Mouse (Mus musculus): ENCODE measurements around the gene Tmem39a. TPM values are rescaled to one million over a fixed set of nuclear protein-coding genes. Genes with fewer than 3 reads are reported as not detected.

Gene Tmem39a
- total and polyA plus RNA-seq, 3 experiments: 38.1 to 352 (median 116) TPM

DNA sequence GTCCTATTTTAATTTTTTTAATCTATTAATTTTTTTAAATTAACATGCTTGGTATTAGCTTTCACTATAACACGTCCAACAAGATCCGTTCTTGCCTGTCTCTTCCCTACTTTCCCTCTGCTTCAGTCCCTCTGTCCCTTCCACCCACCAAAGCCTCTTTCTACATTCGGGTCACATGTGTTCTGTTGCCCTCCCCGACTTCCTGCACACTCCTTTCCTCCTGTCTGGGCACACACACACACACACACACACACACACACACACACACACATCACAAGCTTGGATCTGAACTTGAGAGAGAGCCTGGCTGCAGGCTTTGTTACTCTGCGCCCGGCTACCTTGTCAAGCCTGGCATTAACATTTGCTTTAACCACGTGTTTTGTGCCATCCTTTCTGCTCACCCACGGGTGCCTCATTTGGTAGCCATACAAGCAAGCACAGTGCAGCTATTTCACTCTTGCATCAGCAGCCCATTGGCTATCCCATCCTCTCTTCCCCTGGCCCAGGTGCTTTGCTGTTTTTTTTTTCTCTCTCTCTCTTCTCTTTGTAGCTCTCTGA, 77.4 kb downstream of the Tmem39a start:
- H3K27ac ChIP-seq (ENCODE audit: control insufficient read depth, low read depth, low read length): no peak overlapping the region
- no peak overlapping the region for H3K9ac ChIP-seq (ENCODE audit: control insufficient read depth, low read depth, low read length, poor library complexity, severe bottlenecking)
- H3K4me3 ChIP-seq (ENCODE audit: control insufficient read depth in 1 of 2, insufficient read depth in 1 of 2, low read depth in 2 of 2, low read length in 2 of 2): no peak overlapping the region

DNA sequence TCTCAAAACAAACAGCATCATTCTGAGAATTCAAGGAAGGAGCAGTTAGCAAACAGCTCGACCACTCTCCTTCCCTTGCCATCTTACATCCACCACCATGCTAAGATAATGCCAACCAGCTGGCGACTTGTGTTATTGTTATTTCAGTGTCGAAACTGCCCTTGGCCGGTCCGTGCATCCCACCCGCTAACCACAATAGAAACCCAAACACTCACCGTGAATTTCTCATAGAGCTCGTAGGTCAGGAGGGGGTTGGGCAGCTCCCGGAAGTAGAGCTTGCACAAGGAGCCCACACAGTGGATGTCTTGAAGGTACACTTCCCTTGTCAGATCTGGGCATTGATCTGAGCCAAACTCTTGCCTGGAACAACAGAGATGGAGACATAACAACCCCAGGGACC, 78.2 kb downstream of the Tmem39a start:
- Histone ChIP-seq H3K36me3 (ENCODE audit: control insufficient read depth in 1 of 2, insufficient read depth in 2 of 2, low read length in 2 of 2) (no peaks in the 10 kb centered on the region), H3K4me1 (ENCODE audit: control insufficient read depth in 1 of 2, insufficient read depth in 2 of 2, low read length in 2 of 2) (no peaks in the 10 kb centered on the region; a peak in 1 of 4 replicates), H3K9me3 (replicated peaks; ENCODE audit: insufficient read depth, low read length) (no peaks in the 10 kb centered on the region), H3K79me2 (ENCODE audit: control insufficient read depth, insufficient read depth, low read length, poor library complexity) (no peaks in the 10 kb centered on the region), H3K9ac (ENCODE audit: control insufficient read depth, low read depth, low read length, poor library complexity, severe bottlenecking) (no peak overlapping the region), H3K4me3 (ENCODE audit: control insufficient read depth in 1 of 2, insufficient read depth in 1 of 2, low read depth in 2 of 2, low read length in 2 of 2) (no peak overlapping the region), H3K27me3 (ENCODE audit: control insufficient read depth in 1 of 2, insufficient read depth in 2 of 2, low read length in 2 of 2) (peaks cover 3 to 4% of the 10 kb centered on the region in 2 experiments; a peak in 2 of 4 replicates), H3K27ac (ENCODE audit: control insufficient read depth, low read depth, low read length) (no peak overlapping the region)
- no peak for TF ChIP-seq ZKSCAN1 (IDR thresholded peaks at IDR 0.05; ENCODE audit: low read depth, low read length)
- no peak for TF ChIP-seq KAT2A (conservative IDR thresholded peaks at IDR 0.05; ENCODE audit: low read depth, low read length)
- TF ChIP-seq GABPA (IDR thresholded peaks at IDR 0.05; ENCODE audit: low read depth, low read length): no peak
- no peak for TF ChIP-seq ETS1 (IDR thresholded peaks at IDR 0.05; ENCODE audit: low read depth, low read length)
- no peak for DNase-seq (ENCODE audit: low read depth, low spot score)

More for the DNA sequence above, 77.4 kb downstream of the Tmem39a start:
- Histone ChIP-seq H3K79me2 (ENCODE audit: control insufficient read depth, insufficient read depth, low read length, poor library complexity) (no peaks in the 10 kb centered on the region), H3K27me3 (ENCODE audit: control insufficient read depth in 1 of 2, insufficient read depth in 2 of 2, low read length in 2 of 2) (peaks cover 3 to 4% of the 10 kb centered on the region in 2 experiments; a peak in 2 of 4 replicates), H3K9me3 (replicated peaks; ENCODE audit: insufficient read depth, low read length) (no peaks in the 10 kb centered on the region), H3K36me3 (ENCODE audit: control insufficient read depth in 1 of 2, insufficient read depth in 2 of 2, low read length in 2 of 2) (no peaks in the 10 kb centered on the region), H3K4me1 (ENCODE audit: control insufficient read depth in 1 of 2, insufficient read depth in 2 of 2, low read length in 2 of 2) (no peaks in the 10 kb centered on the region; a peak in 1 of 4 replicates)
- no peak for TF ChIP-seq SIN3A (IDR thresholded peaks at IDR 0.05; ENCODE audit: low read length)
- no peak for TF ChIP-seq BHLHE40 (IDR thresholded peaks at IDR 0.05; ENCODE audit: borderline replicate concordance, low read depth, low read length)
- TF ChIP-seq POLR2A (IDR thresholded peaks at IDR 0.05; ENCODE audit: control insufficient read depth in 1 of 2, insufficient read depth in 1 of 2, low read depth in 1 of 2, low read length in 2 of 2, poor library complexity in 1 of 2): no peak
- TF ChIP-seq POLR2AphosphoS5 (IDR thresholded peaks at IDR 0.05; ENCODE audit: borderline replicate concordance, low read depth, low read length): no peak
- TF ChIP-seq E2F4 (IDR thresholded peaks at IDR 0.05; ENCODE audit: borderline replicate concordance, low read depth, low read length): no peak
- TF ChIP-seq NELFE (IDR thresholded peaks at IDR 0.05; ENCODE audit: low read depth, low read length): no peak
- no peak for TF ChIP-seq KAT2A (conservative IDR thresholded peaks at IDR 0.05; ENCODE audit: low read depth, low read length)
- TF ChIP-seq CHD2 (IDR thresholded peaks at IDR 0.05; ENCODE audit: low read length): no peak
- TF ChIP-seq MXI1 (IDR thresholded peaks at IDR 0.05; ENCODE audit: low read depth, low read length): no peak
- DNase-seq (ENCODE audit: low read depth, low spot score): no peak

DNA sequence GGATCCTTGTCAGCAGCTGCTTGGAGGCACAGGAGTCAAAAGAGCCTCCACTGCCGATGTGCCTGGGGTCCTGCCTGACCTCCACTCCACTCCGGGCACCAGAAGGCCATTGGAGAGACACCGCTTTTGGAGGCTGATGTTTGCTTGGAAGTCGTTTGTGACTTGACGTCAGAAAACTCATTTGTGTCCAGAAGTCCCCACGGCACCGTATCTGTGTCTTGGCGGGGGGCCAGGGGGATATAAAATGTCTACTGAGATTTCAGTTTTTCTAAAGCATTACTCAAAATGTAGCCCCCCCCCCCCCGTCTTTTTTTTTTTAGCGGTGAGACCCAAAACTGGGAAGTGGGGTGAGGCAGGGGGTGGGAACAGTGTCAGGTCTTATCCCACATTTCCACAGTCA, 78.6 kb downstream of the Tmem39a start:
- Histone ChIP-seq H3K4me3 (ENCODE audit: control insufficient read depth in 1 of 2, insufficient read depth in 1 of 2, low read depth in 2 of 2, low read length in 2 of 2) (no peak overlapping the region), H3K9me3 (replicated peaks; ENCODE audit: insufficient read depth, low read length) (no peaks in the 10 kb centered on the region), H3K9ac (ENCODE audit: control insufficient read depth, low read depth, low read length, poor library complexity, severe bottlenecking) (no peak overlapping the region), H3K27me3 (ENCODE audit: control insufficient read depth in 1 of 2, insufficient read depth in 2 of 2, low read length in 2 of 2) (peaks cover 3 to 4% of the 10 kb centered on the region in 2 experiments; a peak in 2 of 4 replicates), H3K36me3 (ENCODE audit: control insufficient read depth in 1 of 2, insufficient read depth in 2 of 2, low read length in 2 of 2) (no peaks in the 10 kb centered on the region), H3K4me1 (ENCODE audit: control insufficient read depth in 1 of 2, insufficient read depth in 2 of 2, low read length in 2 of 2) (no peaks in the 10 kb centered on the region; a peak in 1 of 4 replicates), H3K79me2 (ENCODE audit: control insufficient read depth, insufficient read depth, low read length, poor library complexity) (no peaks in the 10 kb centered on the region), H3K27ac (ENCODE audit: control insufficient read depth, low read depth, low read length) (no peak overlapping the region)
- no peak for TF ChIP-seq EP300 (IDR thresholded peaks at IDR 0.05; ENCODE audit: low read depth in 1 of 2, low read length in 2 of 2)
- no peak for DNase-seq (ENCODE audit: low read depth, low spot score)

Other genes starting within 250 kb of the Tmem39a start
- gene Maats1, start 216.6 kb upstream of the Tmem39a start, total RNA-seq (2012; rRNA removed): 0.10 TPM in 1 of 2 replicates, not detected in the other
- under 1 TPM in 1 of 2 experiments, not detected in 1; 0.03 TPM for gene Maats1, start 216.6 kb upstream of the Tmem39a start, polyA plus RNA-seq (2012; ENCODE audit: insufficient read depth in 1 of 2, insufficient read length in 2 of 2, low read depth in 1 of 2, low replicate concordance in 2 of 2, missing spikeins in 1 of 2)
- 293 and 295 TPM in 2 replicates for gene Cox17, start 211.7 kb upstream of the Tmem39a start, total RNA-seq (2012; rRNA removed)
- gene Cox17, start 211.7 kb upstream of the Tmem39a start, polyA plus RNA-seq (2012; ENCODE audit: insufficient read depth in 1 of 2, insufficient read length in 2 of 2, low read depth in 1 of 2, low replicate concordance in 2 of 2, missing spikeins in 1 of 2): 100 to 1,000 TPM in 1 of 2 experiments, not detected in 1; 269 TPM
- gene Gm21987, start 211.7 kb upstream of the Tmem39a start, total RNA-seq (2012; rRNA removed): not detected in 2 replicates
- not detected for gene Gm21987, start 211.7 kb upstream of the Tmem39a start, polyA plus RNA-seq (2012; ENCODE audit: insufficient read depth in 1 of 2, insufficient read length in 2 of 2, low read depth in 1 of 2, low replicate concordance in 2 of 2, missing spikeins in 1 of 2)
- gene Popdc2, start 196.5 kb upstream of the Tmem39a start, total RNA-seq (2012; rRNA removed): 15.2 and 17.5 TPM in 2 replicates
- gene Popdc2, start 196.5 kb upstream of the Tmem39a start, polyA plus RNA-seq (2012; ENCODE audit: insufficient read depth in 1 of 2, insufficient read length in 2 of 2, low read depth in 1 of 2, low replicate concordance in 2 of 2, missing spikeins in 1 of 2): 10 to 100 TPM in 1 of 2 experiments, not detected in 1; 45.4 TPM
- gene Pla1a, start 125.6 kb upstream of the Tmem39a start, total RNA-seq (2012; rRNA removed): not detected in 2 replicates
- under 1 TPM in 1 of 2 experiments, not detected in 1; 0.04 TPM for gene Pla1a, start 125.6 kb upstream of the Tmem39a start, polyA plus RNA-seq (2012; ENCODE audit: insufficient read depth in 1 of 2, insufficient read length in 2 of 2, low read depth in 1 of 2, low replicate concordance in 2 of 2, missing spikeins in 1 of 2)
- gene Adprh, start 106.0 kb upstream of the Tmem39a start, total RNA-seq (2012; rRNA removed): 20.1 and 24.8 TPM in 2 replicates
- 10 to 100 TPM in 1 of 2 experiments, not detected in 1; 86.7 TPM for gene Adprh, start 106.0 kb upstream of the Tmem39a start, polyA plus RNA-seq (2012; ENCODE audit: insufficient read depth in 1 of 2, insufficient read length in 2 of 2, low read depth in 1 of 2, low replicate concordance in 2 of 2, missing spikeins in 1 of 2)
- gene Cd80, start 103.1 kb upstream of the Tmem39a start, total RNA-seq (2012; rRNA removed): 0.04 and 0.07 TPM in 2 replicates
- gene Cd80, start 103.1 kb upstream of the Tmem39a start, polyA plus RNA-seq (2012; ENCODE audit: insufficient read depth in 1 of 2, insufficient read length in 2 of 2, low read depth in 1 of 2, low replicate concordance in 2 of 2, missing spikeins in 1 of 2): under 1 TPM in 1 of 2 experiments, not detected in 1; 0.38 TPM
- 36.4 and 38.0 TPM in 2 replicates for gene Timmdc1, start 36.0 kb upstream of the Tmem39a start, total RNA-seq (2012; rRNA removed)
- gene Timmdc1, start 36.0 kb upstream of the Tmem39a start, polyA plus RNA-seq (2012; ENCODE audit: insufficient read depth in 1 of 2, insufficient read length in 2 of 2, low read depth in 1 of 2, low replicate concordance in 2 of 2, missing spikeins in 1 of 2): 10 to 100 TPM in 1 of 2 experiments, not detected in 1; 40.4 TPM
- gene Poglut1, start 8.4 kb upstream of the Tmem39a start, total RNA-seq (2012; rRNA removed): 17.7 and 17.9 TPM in 2 replicates
- gene Poglut1, start 8.4 kb upstream of the Tmem39a start, polyA plus RNA-seq (2012; ENCODE audit: insufficient read depth in 1 of 2, insufficient read length in 2 of 2, low read depth in 1 of 2, low replicate concordance in 2 of 2, missing spikeins in 1 of 2): 10 to 100 TPM in 1 of 2 experiments, not detected in 1; 28.6 TPM
- gene Arhgap31, start 154.6 kb downstream of the Tmem39a start, total RNA-seq (2012; rRNA removed): 0.03 and 0.04 TPM in 2 replicates
- gene Arhgap31, start 154.6 kb downstream of the Tmem39a start, polyA plus RNA-seq (2012; ENCODE audit: insufficient read depth in 1 of 2, insufficient read length in 2 of 2, low read depth in 1 of 2, low replicate concordance in 2 of 2, missing spikeins in 1 of 2): under 1 TPM in 1 of 2 experiments, not detected in 1; 0.01 TPM
- gene B4galt4, start 183.6 kb downstream of the Tmem39a start, total RNA-seq (2012; rRNA removed): not detected in 2 replicates
- gene B4galt4, start 183.6 kb downstream of the Tmem39a start, polyA plus RNA-seq (2012; ENCODE audit: insufficient read depth in 1 of 2, insufficient read length in 2 of 2, low read depth in 1 of 2, low replicate concordance in 2 of 2, missing spikeins in 1 of 2): not detected
- gene Upk1b, start 241.6 kb downstream of the Tmem39a start, total RNA-seq (2012; rRNA removed): not detected in 2 replicates
- gene Upk1b, start 241.6 kb downstream of the Tmem39a start, polyA plus RNA-seq (2012; ENCODE audit: insufficient read depth in 1 of 2, insufficient read length in 2 of 2, low read depth in 1 of 2, low replicate concordance in 2 of 2, missing spikeins in 1 of 2): not detected

All from MEL (cell line).